Mouse (Mus musculus): ENCODE measurements around the gene Grrp1.

DNA sequence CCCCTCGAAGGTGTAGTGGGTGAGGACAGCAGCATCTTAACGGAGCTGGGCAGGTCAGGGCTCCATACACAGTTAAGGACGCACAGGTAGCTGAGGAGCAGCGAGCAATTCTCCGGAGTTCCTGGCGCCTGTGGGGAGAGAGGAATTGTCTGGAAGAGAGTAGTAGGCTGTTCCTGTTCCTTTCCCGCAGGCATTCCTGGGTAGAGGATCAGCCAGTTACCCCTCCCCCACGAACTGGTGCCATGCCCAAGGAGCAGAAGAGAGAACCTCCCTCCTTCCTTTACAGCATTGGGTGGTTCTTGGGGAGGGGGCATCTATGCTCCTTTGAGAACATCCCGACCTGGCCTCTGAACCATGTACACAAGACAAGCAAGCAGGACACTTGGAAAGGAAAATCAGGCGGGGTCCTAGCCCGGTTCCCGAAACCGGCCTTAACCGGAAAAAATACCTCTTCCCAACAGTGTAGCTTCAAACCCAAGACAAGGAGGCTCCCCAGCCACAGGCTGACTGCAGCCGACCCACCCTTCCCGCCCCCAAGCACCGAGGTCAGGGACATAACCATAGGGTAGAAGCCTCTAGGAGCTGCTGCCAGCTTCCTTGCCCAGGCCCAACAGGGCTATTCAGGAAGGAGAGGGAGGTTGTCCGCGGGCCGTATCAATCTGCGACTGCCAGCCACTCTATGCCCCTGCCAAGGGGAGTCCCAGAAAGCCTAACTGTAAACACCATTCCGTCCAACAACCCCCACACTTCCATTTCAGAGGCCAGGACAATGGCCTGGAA lies 1.6 kb downstream of the Grrp1 start:
- TF ChIP-seq CTCF (conservative IDR thresholded peaks at IDR 0.05; ENCODE audit: low read length), result no peak
- TF ChIP-seq POU5F1 (IDR thresholded peaks at IDR 0.05; ENCODE audit: borderline replicate concordance, low read length), result no peak
